Mouse (Mus musculus): ENCODE results near the gene H2-M10.6. TPM values are rescaled to one million over a fixed set of nuclear protein-coding genes. Genes with fewer than 3 reads are reported as not detected.
"Not testable (repeated sequence)": the region's sequence is repeated elsewhere in the genome, so short reads cannot be mapped to it uniquely, and the experiment has no call there.

The H2-M10.6 gene
- not detected in 2 replicates for polyA plus RNA-seq (2012; ENCODE audit: insufficient read depth, insufficient read length, missing spikeins)

- Histone ChIP-seq H3K4me3 (ENCODE audit: insufficient read depth, low read depth, low read length) (no peak within 1 kb of the TSS), H3K27ac (replicated peaks; ENCODE audit: low read depth, low read length) (no peak within 1 kb of the TSS), H3K4me1 (ENCODE audit: control insufficient read depth, insufficient read depth, insufficient read length, low read length) (no peaks in the 10 kb centered on the region)
Measured at GRCm38 (mm10) chr17:36811871-36812270, at the start of gene H2-M10.6. TSS of gene H2-M10.6 (plus strand) at chr17:36812171.

DNA sequence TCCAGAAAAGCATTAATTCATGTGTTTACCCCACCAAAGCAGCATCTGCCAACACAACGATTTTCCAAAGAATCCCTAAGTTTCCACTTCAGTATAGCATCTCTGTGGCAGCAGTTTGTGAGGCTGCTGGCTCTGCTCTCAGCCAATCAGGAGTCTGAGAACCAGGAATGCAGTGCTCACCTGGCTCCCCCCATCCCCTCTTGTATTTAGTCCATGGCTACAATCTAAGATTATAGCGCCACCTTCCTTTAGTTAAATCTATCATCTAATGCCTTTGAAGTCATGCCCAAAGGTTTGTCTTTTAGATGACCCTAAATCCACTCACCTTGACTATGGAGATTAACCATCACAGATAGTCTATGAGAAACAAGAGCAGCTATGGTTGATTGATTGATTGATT, 48.2 kb upstream of the H2-M10.6 start:
- H3K4me1 ChIP-seq (ENCODE audit: control insufficient read depth, insufficient read depth, insufficient read length, low read length) = no peaks in the 10 kb centered on the region
- H3K4me3 ChIP-seq (ENCODE audit: insufficient read depth, low read depth, low read length) = no peak overlapping the region
- H3K27ac ChIP-seq (replicated peaks; ENCODE audit: low read depth, low read length) = no peak overlapping the region

GRCm38 (mm10) chr17:36764244-36764643, 47.7 kb upstream of the H2-M10.6 start:
- not testable (repeated sequence) for H3K4me3 ChIP-seq (ENCODE audit: insufficient read depth, low read depth, low read length); H3K27ac ChIP-seq (replicated peaks; ENCODE audit: low read depth, low read length); H3K4me1 ChIP-seq (ENCODE audit: control insufficient read depth, insufficient read depth, insufficient read length, low read length)

- H3K27ac ChIP-seq (replicated peaks; ENCODE audit: low read depth, low read length); H3K4me1 ChIP-seq (ENCODE audit: control insufficient read depth, insufficient read depth, insufficient read length, low read length); H3K4me3 ChIP-seq (ENCODE audit: insufficient read depth, low read depth, low read length): not testable (repeated sequence)
Measured at GRCm38 (mm10) chr17:36765403-36765802, 46.6 kb upstream of the H2-M10.6 start.

DNA sequence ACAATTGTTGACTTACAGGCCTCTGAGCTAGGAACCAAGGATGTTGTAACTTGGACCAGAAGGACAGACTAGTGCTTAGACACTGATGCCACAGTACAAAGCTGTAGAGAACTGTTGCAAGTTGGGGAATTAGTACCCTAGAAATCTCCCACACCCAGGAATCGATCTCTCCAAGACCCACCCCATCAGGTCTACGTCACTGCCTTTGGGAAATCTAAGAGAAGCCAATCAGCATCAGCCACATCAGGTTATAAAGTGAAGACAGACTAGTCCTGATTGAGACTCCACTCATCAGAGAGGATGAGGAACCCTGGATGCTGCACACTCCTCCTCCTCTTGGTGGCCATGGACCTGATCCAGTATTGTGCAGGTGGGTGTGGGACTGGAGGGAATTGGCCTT, 39.4 kb upstream of the H2-M10.6 start, which contains the start of gene H2-M10.5:
TSS of gene H2-M10.5 (plus strand) at position 301 of the 400 bp plus-strand sequence.
- H3K4me1 ChIP-seq (ENCODE audit: control insufficient read depth, insufficient read depth, insufficient read length, low read length); H3K4me3 ChIP-seq (ENCODE audit: insufficient read depth, low read depth, low read length); H3K27ac ChIP-seq (replicated peaks; ENCODE audit: low read depth, low read length): not testable (repeated sequence)

- H3K4me3 ChIP-seq (ENCODE audit: insufficient read depth, low read depth, low read length) = no peak overlapping the region
Measured at GRCm38 (mm10) chr17:36781533-36781932, 30.4 kb upstream of the H2-M10.6 start.

DNA sequence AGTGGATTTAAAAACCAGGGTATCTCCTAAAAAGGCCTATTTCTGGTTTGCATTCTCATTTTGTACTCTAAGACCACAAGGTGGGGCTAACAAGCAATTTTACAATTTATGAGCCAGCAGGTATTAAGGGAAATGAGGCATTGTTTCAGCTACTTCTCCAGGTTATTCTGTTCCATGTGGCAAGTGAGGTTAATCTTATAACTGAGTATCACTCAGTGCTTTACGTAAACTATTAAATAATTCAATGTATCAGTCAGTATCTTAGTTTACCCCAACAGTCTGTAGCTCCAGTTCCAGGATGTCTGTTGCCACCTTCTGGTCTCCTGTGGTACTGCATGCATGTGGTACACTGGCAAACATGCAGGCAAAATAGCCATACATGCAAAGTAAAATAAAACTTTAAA, 25.5 kb upstream of the H2-M10.6 start:
- not testable (repeated sequence) for H3K4me1 ChIP-seq (ENCODE audit: control insufficient read depth, insufficient read depth, insufficient read length, low read length); H3K27ac ChIP-seq (replicated peaks; ENCODE audit: low read depth, low read length); H3K4me3 ChIP-seq (ENCODE audit: insufficient read depth, low read depth, low read length)

More at GRCm38 (mm10) chr17:36781533-36781932, 30.4 kb upstream of the H2-M10.6 start:
- H3K27ac ChIP-seq (replicated peaks; ENCODE audit: low read depth, low read length) = no peak overlapping the region
- H3K4me1 ChIP-seq (ENCODE audit: control insufficient read depth, insufficient read depth, insufficient read length, low read length) = no peaks in the 10 kb centered on the region

DNA sequence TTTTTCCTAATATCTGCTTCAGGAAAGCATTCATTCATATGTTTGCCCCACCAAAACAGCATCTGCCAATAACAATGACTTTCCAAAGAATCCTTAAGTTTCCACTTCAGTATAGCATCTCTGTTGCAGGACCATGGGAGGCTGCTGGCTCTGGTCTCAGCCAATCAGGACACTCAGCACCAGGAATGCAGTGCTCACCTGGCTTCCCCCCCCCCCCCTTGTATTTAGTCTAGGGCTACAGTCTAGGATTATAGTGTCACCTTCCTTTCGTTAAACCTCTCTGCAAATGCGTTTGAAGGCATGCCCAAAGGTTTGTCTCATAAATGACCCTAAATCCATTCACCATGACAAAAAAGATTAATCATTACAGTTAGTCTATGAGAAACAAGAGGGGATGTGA, 23.6 kb upstream of the H2-M10.6 start:
- H3K27ac ChIP-seq (replicated peaks; ENCODE audit: low read depth, low read length) = no peak overlapping the region
- no peak overlapping the region for H3K4me3 ChIP-seq (ENCODE audit: insufficient read depth, low read depth, low read length)
- H3K4me1 ChIP-seq (ENCODE audit: control insufficient read depth, insufficient read depth, insufficient read length, low read length) = no peaks in the 10 kb centered on the region

DNA sequence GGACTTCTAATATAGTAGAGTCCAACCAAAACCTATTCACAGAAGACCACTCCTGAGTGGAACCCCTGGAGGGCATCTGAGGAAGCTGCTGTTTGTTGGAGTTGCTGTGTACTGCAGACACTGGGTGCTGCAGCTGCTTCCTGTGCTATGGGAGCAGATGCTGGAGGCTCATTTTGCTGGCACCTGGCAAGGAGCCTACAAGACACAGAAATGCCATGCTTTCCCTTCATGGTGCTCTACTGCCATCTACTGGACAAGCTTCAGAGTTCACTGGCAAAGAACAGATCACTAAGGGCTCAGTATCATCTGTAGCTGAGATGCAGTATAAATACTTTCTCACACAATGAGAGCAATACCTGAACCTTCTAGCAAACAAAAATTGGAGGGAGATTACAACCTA, 23.2 kb upstream of the H2-M10.6 start:
- H3K4me1 ChIP-seq (ENCODE audit: control insufficient read depth, insufficient read depth, insufficient read length, low read length); H3K27ac ChIP-seq (replicated peaks; ENCODE audit: low read depth, low read length); H3K4me3 ChIP-seq (ENCODE audit: insufficient read depth, low read depth, low read length): not testable (repeated sequence)

DNA sequence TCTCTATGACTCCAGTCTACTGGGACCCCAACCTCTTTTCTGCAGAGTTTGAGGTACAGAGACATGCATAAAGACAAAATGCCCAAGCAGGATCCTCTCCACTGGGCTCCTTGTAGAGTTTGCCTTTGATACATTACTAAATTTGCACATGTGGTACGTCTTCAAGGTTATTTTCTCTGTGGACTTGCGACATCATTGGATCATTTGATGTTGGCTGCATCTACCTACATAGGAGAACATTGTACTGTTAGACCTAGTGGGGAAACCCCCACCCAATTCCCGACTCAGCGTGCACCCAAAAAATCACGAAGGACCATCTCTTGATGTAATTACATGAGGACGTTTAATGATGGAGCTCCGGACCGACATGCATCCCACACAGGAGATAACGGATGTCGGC, 12.5 kb upstream of the H2-M10.6 start:
- no peaks in the 10 kb centered on the region for H3K4me1 ChIP-seq (ENCODE audit: control insufficient read depth, insufficient read depth, insufficient read length, low read length)
- H3K4me3 ChIP-seq (ENCODE audit: insufficient read depth, low read depth, low read length) = no peak overlapping the region
- no peak overlapping the region for H3K27ac ChIP-seq (replicated peaks; ENCODE audit: low read depth, low read length)

DNA sequence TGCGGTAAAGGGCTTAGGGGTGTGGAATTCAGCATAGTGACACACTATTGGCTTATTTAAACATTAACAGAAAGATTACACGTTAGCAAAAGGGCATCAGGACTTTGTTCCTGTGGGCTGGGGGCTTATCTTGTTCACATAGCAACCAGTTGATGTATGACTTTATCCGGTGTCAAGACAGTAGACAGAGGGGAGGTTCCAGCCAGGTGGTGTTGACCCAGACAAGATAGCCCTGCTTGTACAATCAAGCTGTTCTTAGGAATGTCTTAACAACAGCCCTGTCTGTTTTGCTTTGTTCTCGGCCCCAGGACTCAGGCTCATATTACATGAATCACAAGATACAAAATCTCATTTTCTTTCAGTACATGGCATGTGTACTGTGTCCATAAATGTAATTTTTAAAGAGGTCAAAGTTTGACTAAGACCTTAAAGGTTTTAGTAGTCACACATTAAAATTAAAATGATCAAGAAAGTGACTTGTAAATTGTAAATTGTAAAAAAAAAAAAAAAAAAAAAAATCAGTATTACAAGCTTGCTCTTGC, 12.0 kb upstream of the H2-M10.6 start:
- not testable (repeated sequence) for H3K4me1 ChIP-seq (ENCODE audit: control insufficient read depth, insufficient read depth, insufficient read length, low read length); H3K4me3 ChIP-seq (ENCODE audit: insufficient read depth, low read depth, low read length); H3K27ac ChIP-seq (replicated peaks; ENCODE audit: low read depth, low read length)

GRCm38 (mm10) chr17:36824005-36824404, 12.0 kb downstream of the H2-M10.6 start:
- Histone ChIP-seq H3K4me1 (ENCODE audit: control insufficient read depth, insufficient read depth, insufficient read length, low read length) (no peaks in the 10 kb centered on the region), H3K4me3 (ENCODE audit: insufficient read depth, low read depth, low read length) (no peak overlapping the region), H3K27ac (replicated peaks; ENCODE audit: low read depth, low read length) (no peak overlapping the region)

DNA sequence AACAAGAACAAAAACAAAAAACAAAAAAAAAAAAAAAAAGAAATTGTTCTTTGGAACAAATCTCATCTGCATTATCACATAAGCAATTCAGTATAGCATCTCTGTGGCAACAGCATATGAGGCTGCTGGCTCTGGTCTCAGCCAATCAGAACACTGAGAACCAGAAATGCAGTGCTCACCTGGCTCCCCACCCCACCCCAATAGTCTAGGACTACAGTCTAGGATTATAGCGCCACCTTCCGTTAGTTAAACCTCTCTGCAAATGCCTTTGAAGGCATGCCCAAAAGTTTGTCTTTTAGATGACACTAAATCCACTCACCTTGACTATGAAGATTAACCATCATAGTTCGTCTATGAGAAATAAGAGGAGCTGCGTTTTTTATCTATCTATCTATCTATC, 13.6 kb downstream of the H2-M10.6 start:
- Histone ChIP-seq H3K4me3 (ENCODE audit: insufficient read depth, low read depth, low read length) (no peak overlapping the region), H3K27ac (replicated peaks; ENCODE audit: low read depth, low read length) (no peak overlapping the region), H3K4me1 (ENCODE audit: control insufficient read depth, insufficient read depth, insufficient read length, low read length) (no peaks in the 10 kb centered on the region)

GRCm38 (mm10) chr17:36826002-36826401, 14.0 kb downstream of the H2-M10.6 start:
- not testable (repeated sequence) for H3K4me1 ChIP-seq (ENCODE audit: control insufficient read depth, insufficient read depth, insufficient read length, low read length); H3K4me3 ChIP-seq (ENCODE audit: insufficient read depth, low read depth, low read length); H3K27ac ChIP-seq (replicated peaks; ENCODE audit: low read depth, low read length)

- no peaks in the 10 kb centered on the region for H3K4me1 ChIP-seq (ENCODE audit: control insufficient read depth, insufficient read depth, insufficient read length, low read length)
- no peak overlapping the region for H3K4me3 ChIP-seq (ENCODE audit: insufficient read depth, low read depth, low read length)
- no peak overlapping the region for H3K27ac ChIP-seq (replicated peaks; ENCODE audit: low read depth, low read length)
Measured at GRCm38 (mm10) chr17:36828488-36828887, 16.5 kb downstream of the H2-M10.6 start.

GRCm38 (mm10) chr17:36830470-36830869, 18.5 kb downstream of the H2-M10.6 start:
- no peak overlapping the region for H3K27ac ChIP-seq (replicated peaks; ENCODE audit: low read depth, low read length)
- no peak overlapping the region for H3K4me3 ChIP-seq (ENCODE audit: insufficient read depth, low read depth, low read length)
- H3K4me1 ChIP-seq (ENCODE audit: control insufficient read depth, insufficient read depth, insufficient read length, low read length) = no peaks in the 10 kb centered on the region

Data from brown adipose tissue, adult 24 weeks (tissue).